Mouse (Mus musculus) liver, embryonic 13.5 days (tissue): ENCODE data around the gene Bbs4. TPM values are rescaled to one million over a fixed set of nuclear protein-coding genes. Genes with fewer than 3 reads are reported as not detected.
"Not testable (repeated sequence)": the region's sequence is repeated elsewhere in the genome, so short reads cannot be mapped to it uniquely, and the experiment has no call there.

Experiments
- ATAC-seq: fragments of 200-750 bp; cut with Nextera tagmentation; 2 replicates; pipeline ENCODE4 v1.8.0; 2017; ENCODE audit warnings: low read depth, mild to moderate bottlenecking, moderate number of reproducible peaks, moderate library complexity
- DNase-seq: peaks from one replicate; pipeline ENCODE4 v3.0.0; 2022
- H3K27ac ChIP-seq: fragments of 300-500 bp; sonication (generic); 2 replicates; pipeline ENCODE4 v1.5.1; 2015; ENCODE audit warnings: moderate library complexity, mild to moderate bottlenecking, inconsistent platforms
- H3K27me3 ChIP-seq: fragments of 300-500 bp; sonication (generic); 2 replicates; pipeline ENCODE4 v1.6.1; 2015; ENCODE audit warnings: mild to moderate bottlenecking, inconsistent platforms
- H3K36me3 ChIP-seq: fragments of 300-500 bp; sonication (generic); 2 replicates; pipeline ENCODE4 v1.6.1; 2015; ENCODE audit warnings: mild to moderate bottlenecking, inconsistent platforms
- H3K4me1 ChIP-seq: fragments of 300-500 bp; sonication (generic); replicated peaks from 2 replicates; pipeline ENCODE4 v1.6.1; 2015; ENCODE audit warnings: inconsistent platforms
- H3K4me2 ChIP-seq: fragments of 300-500 bp; sonication (generic); 2 replicates; pipeline ENCODE4 v1.6.1; 2015; ENCODE audit warnings: inconsistent platforms, mild to moderate bottlenecking, moderate library complexity
- H3K4me3 ChIP-seq: fragments of 300-500 bp; sonication (generic); replicated peaks from 2 replicates; pipeline ENCODE4 v1.5.1; 2015; ENCODE audit warnings: mild to moderate bottlenecking, inconsistent platforms
- H3K9ac ChIP-seq: fragments of 300-500 bp; sonication (generic); 2 replicates; pipeline ENCODE4 v1.6.1; 2015; ENCODE audit warnings: mild to moderate bottlenecking, inconsistent platforms
- H3K9me3 ChIP-seq: fragments of 300-500 bp; sonication (generic); replicated peaks from 2 replicates; pipeline ENCODE4 v1.6.1; 2016; ENCODE audit warnings: inconsistent platforms
- WGBS: fragments of 180-500 bp; shearing (Covaris S2); methylation state at CpG from one replicate; pipeline ENCODE4 v1.1.7; 2015; ENCODE audit not compliant: insufficient replicate concordance; 5-methylcytosine and 5-hydroxymethylcytosine counted together
- polyA plus RNA-seq: library from polyadenylated mRNA; unstranded; fragments of >200 nt; fragmentation: Nextera tagmentation; extraction: Ambion mirVana; gene quantifications from 2 replicates; pipeline ENCODE4 v1.2.1, GENCODE M21; 2015

Bbs4 gene
- polyA plus RNA-seq, result 2.7 and 3.2 TPM in 2 replicates

- Histone ChIP-seq H3K9me3 (no peaks in the 10 kb centered on the region), H3K27me3 (no peaks in the 10 kb centered on the region), H3K36me3 (no peaks in the 10 kb centered on the region), H3K4me3 (peak within 1 kb of the TSS; percentile 70), H3K27ac (peak within 1 kb of the TSS; percentile 68), H3K4me2 (peak within 1 kb of the TSS; percentile 80), H3K4me1 (peaks cover 10% of the 10 kb centered on the region), H3K9ac (peak within 1 kb of the TSS; percentile 78)
- peak; percentile 91 for DNase-seq
- ATAC-seq, result peak; percentile 100
- under 1% methylated on average over 32 of the region's 32 CpGs for WGBS
Observed at GRCm38 (mm10) chr9:59353253-59353639, at the start of gene Bbs4. Bbs4 (minus strand) TSS chr9:59353508.

- 72% methylated on average over 4 of the region's 4 CpGs for WGBS
- no peak overlapping the region for H3K9ac ChIP-seq
- no peaks in the 10 kb centered on the region for H3K27me3 ChIP-seq
- H3K9me3 ChIP-seq, result no peaks in the 10 kb centered on the region
- ATAC-seq (no peak), DNase-seq (no peak)
- H3K4me1 ChIP-seq, result peaks cover 11% of the 10 kb centered on the region
- H3K27ac ChIP-seq, result no peak overlapping the region
- H3K4me2 ChIP-seq, result no peak overlapping the region
- H3K4me3 ChIP-seq, result no peak overlapping the region
- peaks cover 33% of the 10 kb centered on the region for H3K36me3 ChIP-seq
Observed at GRCm38 (mm10) chr9:59389086-59389485, 35.8 kb upstream of the Bbs4 start.

GRCm38 (mm10) chr9:59388311-59388710 lies 35.0 kb upstream of the Bbs4 start:
- no peak overlapping the region for H3K27ac ChIP-seq
- H3K36me3 ChIP-seq, result peaks cover 27% of the 10 kb centered on the region
- no peaks in the 10 kb centered on the region for H3K9me3 ChIP-seq
- WGBS, result 24% methylated on average over 1 of the region's 1 CpGs
- peaks cover 11% of the 10 kb centered on the region for H3K4me1 ChIP-seq
- no peak overlapping the region for H3K9ac ChIP-seq
- no peak overlapping the region for H3K4me2 ChIP-seq
- ATAC-seq, result no peak
- no peak for DNase-seq
- H3K4me3 ChIP-seq, result no peak overlapping the region
- no peaks in the 10 kb centered on the region for H3K27me3 ChIP-seq

- Histone ChIP-seq H3K36me3 (peaks cover 20% of the 10 kb centered on the region), H3K27me3 (no peaks in the 10 kb centered on the region), H3K4me1 (peaks cover 11% of the 10 kb centered on the region), H3K4me3 (no peak overlapping the region), H3K9me3 (no peaks in the 10 kb centered on the region), H3K4me2 (no peak overlapping the region), H3K27ac (no peak overlapping the region), H3K9ac (no peak overlapping the region)
- ATAC-seq (no peak), DNase-seq (no peak)
- WGBS, result 41% methylated on average over 3 of the region's 3 CpGs
Observed at GRCm38 (mm10) chr9:59387461-59387860, 34.2 kb upstream of the Bbs4 start.

DNA sequence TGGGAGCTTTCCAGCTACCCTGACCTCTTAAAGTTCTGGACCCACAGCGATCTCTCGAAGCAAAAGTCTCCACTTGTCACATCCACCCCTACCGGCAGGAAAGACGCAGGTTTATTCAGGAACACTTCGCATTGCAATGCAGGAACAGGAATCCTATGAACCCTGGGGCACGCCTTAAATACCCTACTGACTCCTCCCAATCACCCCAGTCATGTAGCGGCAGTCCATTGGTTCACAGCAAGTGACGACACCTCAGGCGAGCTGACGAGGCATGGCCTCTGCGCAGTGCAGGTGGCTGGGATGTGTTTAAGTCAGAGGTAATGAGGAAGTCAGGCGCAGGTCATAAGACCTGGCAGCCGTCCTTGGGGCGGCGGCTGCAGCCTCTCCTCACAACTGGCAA lies 22.3 kb upstream of the Bbs4 start:
- no peaks in the 10 kb centered on the region for H3K27me3 ChIP-seq
- ATAC-seq, result no peak
- H3K36me3 ChIP-seq, result no peaks in the 10 kb centered on the region

DNA sequence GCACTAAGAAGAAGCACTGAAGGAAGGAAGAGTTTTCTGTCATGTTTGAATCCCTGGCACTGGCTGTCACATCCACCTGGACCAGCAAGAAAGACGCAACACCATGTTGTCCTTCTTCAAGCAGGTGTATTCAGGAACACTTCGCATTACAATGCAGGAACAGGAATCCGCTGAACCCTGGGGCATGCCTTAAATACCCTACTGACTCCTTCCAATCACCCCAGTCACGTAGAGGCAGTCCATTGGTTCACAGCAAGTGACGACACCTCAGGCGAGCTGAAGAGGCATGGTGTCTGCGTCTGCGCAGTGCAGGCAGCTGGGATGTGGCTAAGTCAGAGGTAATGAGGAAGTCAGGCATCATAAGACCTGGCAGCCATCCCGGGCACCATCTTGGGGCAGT lies 16.3 kb upstream of the Bbs4 start:
- no peaks in the 10 kb centered on the region for H3K27me3 ChIP-seq
- no peaks in the 10 kb centered on the region for H3K36me3 ChIP-seq
- peaks cover 28% of the 10 kb centered on the region for H3K9me3 ChIP-seq
- H3K4me2 ChIP-seq, result no peak overlapping the region
- no peak overlapping the region for H3K27ac ChIP-seq
- DNase-seq (no peak), ATAC-seq (no peak)
- H3K4me1 ChIP-seq, result no peaks in the 10 kb centered on the region
- WGBS, result 72% methylated on average over 9 of the region's 9 CpGs
- H3K4me3 ChIP-seq, result no peak overlapping the region
- no peak overlapping the region for H3K9ac ChIP-seq

More for the DNA sequence above, 22.3 kb upstream of the Bbs4 start:
- no peaks in the 10 kb centered on the region for H3K4me1 ChIP-seq
- WGBS, result 81% methylated on average over 15 of the region's 15 CpGs
- no peak overlapping the region for H3K4me3 ChIP-seq
- H3K9me3 ChIP-seq, result peaks cover 20% of the 10 kb centered on the region
- no peak overlapping the region for H3K4me2 ChIP-seq
- H3K27ac ChIP-seq, result no peak overlapping the region
- no peak overlapping the region for H3K9ac ChIP-seq
- no peak for DNase-seq

GRCm38 (mm10) chr9:59369220-59369619 lies 15.9 kb upstream of the Bbs4 start:
- Histone ChIP-seq H3K27ac (no peak overlapping the region), H3K9me3 (peaks cover 25% of the 10 kb centered on the region), H3K4me2 (no peak overlapping the region), H3K36me3 (no peaks in the 10 kb centered on the region), H3K27me3 (no peaks in the 10 kb centered on the region), H3K4me3 (no peak overlapping the region), H3K9ac (no peak overlapping the region), H3K4me1 (no peaks in the 10 kb centered on the region)
- ATAC-seq (no peak), DNase-seq (no peak)
- WGBS, result 42% methylated on average over 5 of the region's 5 CpGs

- H3K9ac ChIP-seq, ATAC-seq, DNase-seq, H3K9me3 ChIP-seq, H3K4me2 ChIP-seq, H3K4me3 ChIP-seq, H3K27me3 ChIP-seq, H3K36me3 ChIP-seq, H3K4me1 ChIP-seq, H3K27ac ChIP-seq: not testable (repeated sequence)
- 56% methylated on average over 2 of the region's 3 CpGs for WGBS
Observed at GRCm38 (mm10) chr9:59360487-59360886, 7.2 kb upstream of the Bbs4 start.

GRCm38 (mm10) chr9:59358041-59358440 lies 4.7 kb upstream of the Bbs4 start:
- H3K9ac ChIP-seq, H3K4me1 ChIP-seq, H3K4me3 ChIP-seq, H3K36me3 ChIP-seq, H3K9me3 ChIP-seq, ATAC-seq, DNase-seq, H3K27me3 ChIP-seq, H3K4me2 ChIP-seq, H3K27ac ChIP-seq: not testable (repeated sequence)
- 34% methylated on average over 1 of the region's 1 CpGs for WGBS

GRCm38 (mm10) chr9:59352586-59353252 lies 589 bp downstream of the Bbs4 start:
- 20% methylated on average over 15 of the region's 15 CpGs for WGBS
- no peak for DNase-seq
- Histone ChIP-seq H3K27ac (peak overlapping the region; percentile 68), H3K4me3 (peak overlapping the region; percentile 70), H3K9ac (peak overlapping the region; percentile 78), H3K36me3 (no peaks in the 10 kb centered on the region), H3K27me3 (no peaks in the 10 kb centered on the region), H3K4me1 (peaks cover 10% of the 10 kb centered on the region), H3K4me2 (peak overlapping the region; percentile 80), H3K9me3 (no peaks in the 10 kb centered on the region)
- peak; percentile 8; the same call in 1 of the 2 replicates for ATAC-seq

GRCm38 (mm10) chr9:59346176-59346575 lies 7.1 kb downstream of the Bbs4 start:
- peak; percentile 6 for DNase-seq
- Histone ChIP-seq H3K4me2 (no peak overlapping the region), H3K9me3 (no peaks in the 10 kb centered on the region), H3K27ac (no peak overlapping the region), H3K36me3 (peaks cover 2% of the 10 kb centered on the region; the same call in 1 of the 2 replicates), H3K27me3 (no peaks in the 10 kb centered on the region), H3K9ac (no peak overlapping the region), H3K4me1 (peaks cover 7% of the 10 kb centered on the region), H3K4me3 (no peak overlapping the region)
- peak; percentile 45; the same call in 1 of the 2 replicates for ATAC-seq
- 17% methylated on average over 2 of the region's 2 CpGs for WGBS

DNA sequence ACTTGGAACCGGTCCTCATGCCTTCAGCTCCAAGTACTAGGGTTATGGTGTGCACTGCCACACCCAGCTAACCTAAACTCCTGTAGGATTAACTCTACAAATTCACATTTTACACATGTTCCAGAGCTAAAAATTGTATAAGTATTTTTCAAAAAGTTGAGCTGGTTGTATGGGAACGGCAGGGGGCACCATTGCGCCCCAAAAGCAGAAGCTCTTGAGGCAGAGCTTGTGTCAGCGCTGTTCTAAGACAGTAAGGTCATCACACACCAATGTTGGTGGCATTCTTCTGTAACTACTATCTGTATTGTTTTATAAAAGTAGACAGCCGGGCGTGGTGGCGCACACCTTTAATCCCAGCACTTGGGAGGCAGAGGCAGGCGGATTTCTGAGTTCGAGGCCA lies 13.3 kb downstream of the Bbs4 start:
- 62% methylated on average over 9 of the region's 9 CpGs for WGBS
- peak; percentile 26 for DNase-seq
- H3K4me3 ChIP-seq, result no peak overlapping the region
- H3K4me2 ChIP-seq, result no peak overlapping the region
- H3K27me3 ChIP-seq, result no peaks in the 10 kb centered on the region
- peaks cover 12% of the 10 kb centered on the region for H3K4me1 ChIP-seq
- no peak overlapping the region for H3K9ac ChIP-seq
- no peaks in the 10 kb centered on the region for H3K9me3 ChIP-seq
- no peak overlapping the region for H3K27ac ChIP-seq
- no peak for ATAC-seq
- peaks cover 2% of the 10 kb centered on the region; the same call in 1 of the 2 replicates for H3K36me3 ChIP-seq
